Mouse (Mus musculus) liver, adult 2 months (tissue): ENCODE measurements at regions not wholly inside any gene's neighbourhood (a gene's known extent, or its start where the extent isn't known, plus 50 kb on each side); places are given as distances from the start of the nearest gene placed in this dataset.

Experiments
- CTCF ChIP-seq: fragments of 200-500 bp; IDR thresholded peaks from 2 replicates; pipeline ENCODE4 v1.5.1; 2011; ENCODE audit warnings: low read depth, low read length, control low read depth
- POLR2A ChIP-seq: fragments of 200-500 bp; IDR thresholded peaks from 2 replicates; pipeline ENCODE4 v1.6.1; 2011; ENCODE audit warnings: low read length, control low read depth; ENCODE audit not compliant: insufficient read depth; ENCODE audit errors: extremely low read depth

- TF ChIP-seq POLR2A: no peak
- no peak for TF ChIP-seq CTCF
Observed at GRCm38 (mm10) chr12:51174906-51175756, 172.7 kb upstream of the G2e3 start.
